Mouse (Mus musculus): ENCODE results near the gene Nfix. TPM values are rescaled to one million over a fixed set of nuclear protein-coding genes. Genes with fewer than 3 reads are reported as not detected.

Gene Nfix
- polyA plus RNA-seq, 1 experiment from 2014 or later = 28.7 TPM

DNA sequence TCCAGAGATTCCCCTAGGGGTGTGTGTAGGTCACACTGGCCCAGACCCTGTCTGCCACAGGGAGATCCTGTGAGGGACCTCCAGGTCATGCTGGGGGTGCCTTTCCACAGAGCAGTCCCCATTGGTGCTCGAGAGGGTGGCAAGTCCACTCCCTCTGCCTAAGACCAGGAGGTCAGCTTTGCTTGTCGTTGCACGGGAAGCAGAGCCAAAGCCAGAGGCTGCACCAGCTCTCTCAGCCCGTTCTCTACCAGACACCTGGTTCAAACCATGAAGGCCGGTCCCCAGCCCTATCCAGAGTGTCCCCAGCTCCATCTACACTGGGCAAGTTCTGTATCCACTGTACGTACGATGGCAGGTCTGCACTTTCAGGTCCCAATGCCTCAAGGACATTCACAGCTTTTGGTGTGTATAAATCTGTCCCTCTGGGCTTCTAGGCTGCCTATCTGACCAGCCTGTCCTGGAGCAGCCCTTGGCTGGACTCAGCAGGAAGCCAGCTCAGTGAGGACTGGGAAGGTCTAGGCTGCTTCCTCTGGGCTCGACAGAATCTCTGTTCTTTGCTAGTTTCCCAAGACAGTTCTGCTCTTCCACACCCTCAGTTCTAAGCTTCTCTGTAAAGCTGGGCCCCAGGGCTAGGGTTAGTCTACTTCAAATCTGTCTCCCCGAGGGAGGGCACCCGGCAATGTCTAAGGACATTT is 74.8 kb downstream of the Nfix start:
- WGBS = 58% methylated on average over 10 of the region's 10 CpGs
- peak overlapping the region; percentile 64 for H3K27ac ChIP-seq
- H3K4me1 ChIP-seq = peaks cover 63% of the 10 kb centered on the region
- no peaks in the 10 kb centered on the region for H3K27me3 ChIP-seq (replicated peaks)
- no peak overlapping the region for H3K4me3 ChIP-seq (replicated peaks)
- H3K36me3 ChIP-seq = peaks cover 23% of the 10 kb centered on the region
- H3K9me3 ChIP-seq = no peaks in the 10 kb centered on the region
- no peak for ATAC-seq (ENCODE audit: insufficient read depth, low FRiP score, low read depth)
- H3K9ac ChIP-seq = no peak overlapping the region
- no peak overlapping the region for H3K4me2 ChIP-seq

DNA sequence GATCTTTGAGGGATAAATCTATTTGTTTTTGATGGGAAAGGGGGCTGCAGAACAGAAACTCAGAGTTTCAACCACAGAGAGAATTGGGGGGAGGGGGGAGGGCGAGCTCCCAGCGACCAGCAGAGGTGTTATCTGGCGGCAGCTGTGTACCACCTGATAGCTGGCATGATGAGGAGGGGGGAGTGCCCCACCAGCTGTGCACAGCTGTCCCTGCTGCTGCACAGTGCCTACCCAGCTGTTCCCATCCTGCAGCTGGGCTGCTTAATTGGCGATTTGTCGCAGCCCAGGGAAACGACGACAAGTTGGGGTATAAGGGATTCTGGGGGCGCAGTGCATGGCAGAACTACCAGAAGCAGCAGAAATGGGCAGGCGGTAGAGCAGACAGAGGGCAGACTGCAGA is 75.5 kb downstream of the Nfix start:
- H3K4me3 ChIP-seq (replicated peaks) = no peak overlapping the region
- no peaks in the 10 kb centered on the region for H3K9me3 ChIP-seq
- H3K4me1 ChIP-seq = peaks cover 56% of the 10 kb centered on the region
- peak overlapping the region; percentile 98; the same call in 1 of the 2 replicates for H3K27ac ChIP-seq
- no peak overlapping the region for H3K9ac ChIP-seq
- peak overlapping the region; percentile 44; the same call in 1 of the 2 replicates for H3K4me2 ChIP-seq
- no peaks in the 10 kb centered on the region for H3K27me3 ChIP-seq (replicated peaks)
- 47% methylated on average over 9 of the region's 9 CpGs for WGBS
- ATAC-seq (ENCODE audit: insufficient read depth, low FRiP score, low read depth) = no peak
- peaks cover 29% of the 10 kb centered on the region for H3K36me3 ChIP-seq

DNA sequence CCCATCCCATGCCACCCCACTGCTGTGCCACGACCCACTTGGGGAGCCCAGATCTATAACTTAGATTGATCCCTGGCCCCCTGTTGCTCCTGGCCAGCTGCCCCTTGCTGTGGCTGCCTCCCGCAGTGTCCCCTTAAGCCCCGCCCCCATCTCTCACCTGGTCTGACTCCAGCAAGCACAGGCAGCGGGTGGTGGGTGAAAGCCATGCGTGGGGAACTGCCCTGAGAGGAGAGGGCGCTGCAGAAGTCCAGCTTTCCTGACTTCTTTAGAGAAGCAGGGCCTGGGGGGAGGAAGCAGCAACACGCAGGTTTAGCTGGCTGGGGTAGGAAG is 76.6 kb downstream of the Nfix start:
- WGBS = 12% methylated on average over 7 of the region's 7 CpGs
- H3K4me3 ChIP-seq (replicated peaks) = peak overlapping the region; percentile 17; the same call in 1 of the 2 replicates
- no peaks in the 10 kb centered on the region for H3K27me3 ChIP-seq (replicated peaks)
- peak overlapping the region; percentile 98 for H3K27ac ChIP-seq
- H3K4me1 ChIP-seq = peaks cover 57% of the 10 kb centered on the region
- peaks cover 35% of the 10 kb centered on the region for H3K36me3 ChIP-seq
- ATAC-seq (ENCODE audit: insufficient read depth, low FRiP score, low read depth) = peak; percentile 5; the same call in 1 of the 2 replicates
- H3K9ac ChIP-seq = peak overlapping the region; percentile 19; the same call in 1 of the 2 replicates
- H3K9me3 ChIP-seq = no peaks in the 10 kb centered on the region
- peak overlapping the region; percentile 44 for H3K4me2 ChIP-seq

DNA sequence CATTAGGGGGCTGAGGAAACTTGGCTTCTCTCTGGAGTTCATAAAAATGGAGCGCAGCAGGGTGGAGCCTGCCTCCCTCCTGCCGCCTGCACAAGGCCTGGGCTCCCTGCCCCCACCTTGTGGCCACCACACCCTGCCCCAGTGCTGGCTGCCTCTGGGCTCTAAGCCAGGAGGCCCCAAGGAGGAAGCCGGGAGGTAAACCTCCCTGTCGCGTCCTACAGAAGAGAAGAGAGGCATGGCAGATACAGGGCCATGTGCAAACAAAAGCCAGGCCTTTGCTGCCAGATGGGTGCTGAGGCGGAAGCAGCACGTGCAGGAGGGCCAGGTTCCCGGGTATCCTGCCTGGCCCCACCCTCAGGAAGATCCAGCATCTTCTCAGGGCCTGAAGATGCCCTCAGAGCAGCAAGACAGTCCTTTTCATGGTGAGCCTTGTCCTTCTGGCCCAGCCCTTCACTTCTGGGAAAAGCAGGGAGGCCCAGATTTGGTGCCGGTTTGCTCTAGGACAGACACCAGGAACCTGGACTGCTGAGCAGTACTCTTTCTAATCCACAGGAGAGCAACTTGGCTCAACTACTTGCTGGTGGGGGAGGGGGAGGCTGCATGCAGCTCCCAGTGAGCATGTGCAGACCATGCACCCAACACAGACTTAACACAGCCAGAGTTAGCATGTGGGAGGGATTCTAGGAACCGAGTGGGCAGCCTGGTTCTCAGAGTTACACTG is 77.1 kb downstream of the Nfix start, which contains the start of gene G430095P16Rik:
Gene G430095P16Rik, plus strand, starts transcription at position 158 of the 721 bp plus-strand sequence.
- Histone ChIP-seq H3K27me3 (replicated peaks) (no peaks in the 10 kb centered on the region), H3K9me3 (no peaks in the 10 kb centered on the region), H3K36me3 (peaks cover 35% of the 10 kb centered on the region), H3K27ac (peak within 1 kb of the TSS; percentile 98), H3K4me1 (peaks cover 54% of the 10 kb centered on the region), H3K4me3 (replicated peaks) (peak within 1 kb of the TSS; percentile 17; the same call in 1 of the 2 replicates), H3K4me2 (peak within 1 kb of the TSS; percentile 44), H3K9ac (peak within 1 kb of the TSS; percentile 19; the same call in 1 of the 2 replicates)
- 7% methylated on average over 10 of the region's 10 CpGs for WGBS
- peak; percentile 92 for ATAC-seq (ENCODE audit: insufficient read depth, low FRiP score, low read depth)

DNA sequence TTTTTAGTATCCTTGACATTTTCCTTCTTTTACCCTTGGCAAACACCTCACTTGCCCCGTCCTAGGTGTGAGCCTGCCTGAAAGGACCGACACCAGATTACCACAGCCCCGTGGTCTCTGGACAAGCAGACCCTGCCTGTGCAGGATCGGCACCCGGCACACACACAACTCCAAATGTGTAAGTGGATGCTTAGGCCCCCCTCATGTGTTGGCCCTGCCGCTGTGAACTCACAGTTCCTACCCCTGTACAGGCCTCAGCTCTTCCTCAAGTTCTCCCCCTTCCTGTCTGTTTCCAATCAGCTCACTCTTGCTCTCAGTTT is 77.7 kb downstream of the Nfix start:
- no peaks in the 10 kb centered on the region for H3K27me3 ChIP-seq (replicated peaks)
- ATAC-seq (ENCODE audit: insufficient read depth, low FRiP score, low read depth) = no peak
- no peaks in the 10 kb centered on the region for H3K9me3 ChIP-seq
- H3K4me2 ChIP-seq = peak overlapping the region; percentile 44
- H3K4me3 ChIP-seq (replicated peaks) = no peak overlapping the region
- WGBS = 52% methylated on average over 6 of the region's 6 CpGs
- peaks cover 54% of the 10 kb centered on the region for H3K4me1 ChIP-seq
- H3K27ac ChIP-seq = peak overlapping the region; percentile 98
- H3K36me3 ChIP-seq = peaks cover 31% of the 10 kb centered on the region
- no peak overlapping the region for H3K9ac ChIP-seq

DNA sequence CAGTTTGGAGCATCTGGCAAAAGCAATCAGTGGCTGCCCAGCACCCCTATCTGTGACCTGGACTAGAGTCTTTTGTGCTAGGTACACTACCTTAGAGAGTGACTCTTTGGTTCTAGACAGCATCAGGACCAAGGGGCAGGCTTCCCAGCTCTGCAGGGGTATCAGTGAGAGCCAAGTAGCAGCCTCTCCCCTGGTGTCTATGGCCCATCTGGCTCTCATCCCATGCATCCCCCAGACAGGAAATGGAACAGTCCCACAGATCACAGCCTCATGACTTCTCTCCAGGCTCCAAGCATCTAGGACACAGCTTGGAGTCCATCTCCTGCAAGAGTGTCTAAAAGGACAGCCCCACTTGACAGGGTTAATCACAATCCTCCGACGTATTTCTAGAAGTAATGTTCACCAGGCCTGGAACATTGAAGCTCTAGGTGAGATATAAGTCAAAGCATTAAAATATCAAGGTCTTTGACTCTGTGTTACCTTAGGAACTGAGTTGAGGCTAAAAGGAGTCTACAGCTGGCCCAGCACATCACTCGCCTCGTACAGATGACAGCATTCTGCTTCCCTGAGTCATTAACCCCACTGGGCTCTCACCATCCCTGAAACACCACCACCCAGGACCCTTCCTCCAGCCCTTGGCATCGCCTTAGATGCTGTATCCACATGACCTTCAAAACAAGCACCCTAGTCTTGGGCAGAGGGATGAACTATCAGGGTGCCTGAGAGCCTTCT is 81.0 kb downstream of the Nfix start:
- Histone ChIP-seq H3K4me1 (peaks cover 38% of the 10 kb centered on the region), H3K4me2 (no peak overlapping the region), H3K27ac (no peak overlapping the region), H3K36me3 (peaks cover 31% of the 10 kb centered on the region), H3K27me3 (replicated peaks) (0 out of 2 replicates have a peak, but pooled peaks cover 7% of the 10 kb centered on the region), H3K9me3 (no peaks in the 10 kb centered on the region), H3K9ac (no peak overlapping the region), H3K4me3 (replicated peaks) (no peak overlapping the region)
- 74% methylated on average over 5 of the region's 5 CpGs for WGBS
- no peak for ATAC-seq (ENCODE audit: insufficient read depth, low FRiP score, low read depth)

DNA sequence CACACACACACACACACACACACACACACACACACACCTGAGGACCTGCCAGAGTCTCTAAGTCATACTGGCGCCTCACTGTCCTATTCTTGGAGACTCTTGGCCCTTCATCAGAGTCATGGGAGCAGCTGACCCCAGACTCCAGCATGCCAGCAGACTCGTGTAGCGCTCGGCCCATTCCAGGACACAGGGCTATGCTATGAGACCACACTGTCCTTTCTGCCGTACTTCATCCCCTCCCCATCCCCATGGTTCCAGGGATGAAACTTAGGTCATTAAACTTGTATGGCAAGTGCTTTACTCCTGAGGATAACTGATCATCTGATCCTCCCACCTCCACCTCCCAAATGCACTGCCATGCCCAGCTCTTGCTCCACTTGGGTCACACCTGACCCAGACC is 81.7 kb downstream of the Nfix start:
- H3K9me3 ChIP-seq = no peaks in the 10 kb centered on the region
- no peak overlapping the region for H3K4me2 ChIP-seq
- H3K4me1 ChIP-seq = peaks cover 38% of the 10 kb centered on the region
- no peak overlapping the region for H3K27ac ChIP-seq
- no peak overlapping the region for H3K9ac ChIP-seq
- H3K4me3 ChIP-seq (replicated peaks) = no peak overlapping the region
- H3K27me3 ChIP-seq (replicated peaks) = 0 out of 2 replicates have a peak, but pooled peaks cover 7% of the 10 kb centered on the region
- WGBS = 83% methylated on average over 5 of the region's 5 CpGs
- H3K36me3 ChIP-seq = peaks cover 31% of the 10 kb centered on the region
- no peak for ATAC-seq (ENCODE audit: insufficient read depth, low FRiP score, low read depth)

DNA sequence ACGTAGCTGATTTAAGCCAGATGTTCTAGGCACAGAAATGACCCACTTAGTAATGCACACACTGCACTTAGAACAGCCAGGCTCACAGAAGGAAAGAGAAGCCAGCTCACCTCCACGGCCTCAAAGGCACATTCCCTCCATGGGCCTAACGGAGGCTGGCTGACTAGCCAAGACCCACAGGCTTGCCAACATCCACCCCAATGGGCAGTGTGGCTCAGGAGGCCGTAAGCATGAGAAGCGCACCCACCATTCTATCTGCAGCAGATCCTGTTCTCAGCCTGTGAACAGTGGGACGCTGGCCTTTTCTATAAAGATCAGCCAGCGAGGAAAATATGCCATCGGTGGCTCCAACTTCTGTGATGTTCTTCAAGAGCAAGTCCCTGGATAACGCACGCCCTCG is 83.4 kb downstream of the Nfix start:
- peaks cover 31% of the 10 kb centered on the region for H3K36me3 ChIP-seq
- no peak for ATAC-seq (ENCODE audit: insufficient read depth, low FRiP score, low read depth)
- no peak overlapping the region for H3K4me3 ChIP-seq (replicated peaks)
- no peaks in the 10 kb centered on the region for H3K9me3 ChIP-seq
- 90% methylated on average over 11 of the region's 11 CpGs for WGBS
- peaks cover 38% of the 10 kb centered on the region for H3K4me1 ChIP-seq
- H3K27ac ChIP-seq = no peak overlapping the region
- H3K9ac ChIP-seq = no peak overlapping the region
- H3K4me2 ChIP-seq = no peak overlapping the region
- H3K27me3 ChIP-seq (replicated peaks) = 0 out of 2 replicates have a peak, but pooled peaks cover 7% of the 10 kb centered on the region

DNA sequence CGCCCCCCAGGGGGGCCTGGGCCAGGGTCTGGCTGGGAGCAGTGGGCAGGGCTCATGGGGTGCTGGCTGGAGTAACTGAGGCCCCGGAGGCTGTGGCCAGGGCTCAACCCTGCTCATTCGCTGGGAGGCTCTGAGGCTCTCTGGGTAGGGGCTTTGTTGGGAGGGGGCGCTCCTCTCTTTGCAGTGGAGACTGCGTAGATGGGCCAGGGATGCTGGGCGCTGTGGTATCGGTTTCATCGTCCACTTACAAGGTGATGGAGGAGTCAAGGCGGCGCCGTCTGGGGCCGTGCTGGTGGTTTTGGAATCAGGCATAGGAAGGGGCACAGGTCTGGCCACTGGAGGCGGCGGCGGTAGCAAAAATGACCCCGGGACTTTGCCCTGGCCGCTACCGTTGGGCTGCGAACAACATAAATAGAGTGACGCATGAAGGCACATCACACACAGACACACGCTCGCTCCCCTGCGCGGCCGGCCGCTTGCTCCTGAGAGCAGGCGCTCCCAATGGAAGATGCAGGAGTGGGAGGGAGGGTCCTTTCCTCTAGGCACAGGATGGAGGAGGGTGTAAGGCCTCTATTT is 84.2 kb downstream of the Nfix start:
- H3K27me3 ChIP-seq (replicated peaks) = 0 out of 2 replicates have a peak, but pooled peaks cover 7% of the 10 kb centered on the region
- WGBS = 32% methylated on average over 27 of the region's 27 CpGs
- no peak overlapping the region for H3K9ac ChIP-seq
- H3K27ac ChIP-seq = no peak overlapping the region
- no peak overlapping the region for H3K4me2 ChIP-seq
- no peak overlapping the region for H3K4me3 ChIP-seq (replicated peaks)
- no peaks in the 10 kb centered on the region for H3K9me3 ChIP-seq
- peaks cover 41% of the 10 kb centered on the region for H3K4me1 ChIP-seq
- peaks cover 25% of the 10 kb centered on the region for H3K36me3 ChIP-seq
- ATAC-seq (ENCODE audit: insufficient read depth, low FRiP score, low read depth) = no peak

DNA sequence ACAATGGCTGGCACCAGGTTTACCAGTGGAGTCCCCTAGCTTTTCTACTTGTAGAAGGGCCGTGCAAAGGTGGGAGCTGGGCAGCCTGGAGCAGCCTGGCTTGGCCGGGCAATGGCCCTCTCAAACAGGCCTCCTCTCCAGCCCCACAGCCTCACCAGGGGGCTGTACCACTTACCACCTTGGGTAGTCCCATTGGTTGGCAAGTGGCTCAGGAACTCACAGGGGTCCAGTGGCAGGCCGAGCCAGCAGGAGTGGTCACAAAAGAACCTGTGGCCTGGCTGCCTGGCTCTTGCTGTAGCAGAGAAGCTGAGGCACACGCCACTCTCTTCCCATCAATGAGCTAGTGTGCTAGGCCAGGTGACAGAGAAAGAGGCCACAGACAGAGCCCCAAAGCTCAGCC is 86.0 kb downstream of the Nfix start:
- H3K4me2 ChIP-seq = no peak overlapping the region
- H3K4me1 ChIP-seq = peaks cover 46% of the 10 kb centered on the region
- peaks cover 7% of the 10 kb centered on the region for H3K36me3 ChIP-seq
- WGBS = 79% methylated on average over 4 of the region's 4 CpGs
- no peaks in the 10 kb centered on the region for H3K9me3 ChIP-seq
- H3K9ac ChIP-seq = no peak overlapping the region
- peak overlapping the region; percentile 91 for H3K27ac ChIP-seq
- no peak overlapping the region for H3K4me3 ChIP-seq (replicated peaks)
- H3K27me3 ChIP-seq (replicated peaks) = 0 out of 2 replicates have a peak, but pooled peaks cover 7% of the 10 kb centered on the region
- ATAC-seq (ENCODE audit: insufficient read depth, low FRiP score, low read depth) = no peak

DNA sequence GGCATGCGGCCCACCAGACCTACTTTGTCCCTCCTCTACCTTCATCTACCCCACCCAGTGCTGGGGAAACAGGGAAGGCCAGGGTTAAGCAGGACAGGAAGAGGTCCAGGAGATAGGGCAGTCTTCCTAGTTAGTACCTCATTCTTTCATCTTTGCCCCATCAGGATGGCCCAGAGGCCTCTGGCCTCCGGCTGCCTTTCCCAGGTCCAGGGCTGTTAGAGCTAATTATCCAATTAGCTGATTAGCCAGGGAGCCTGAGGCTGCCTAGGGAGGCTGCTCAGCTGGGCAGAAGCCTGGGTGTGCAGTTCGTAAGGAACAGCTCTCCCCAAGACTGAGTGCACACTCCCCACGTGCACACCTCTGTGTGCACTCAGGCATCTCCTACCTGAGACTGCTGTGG is 86.8 kb downstream of the Nfix start:
- no peaks in the 10 kb centered on the region for H3K9me3 ChIP-seq
- 0 out of 2 replicates have a peak, but pooled peaks cover 9% of the 10 kb centered on the region for H3K27me3 ChIP-seq (replicated peaks)
- H3K27ac ChIP-seq = peak overlapping the region; percentile 91
- H3K4me3 ChIP-seq (replicated peaks) = no peak overlapping the region
- no peak for ATAC-seq (ENCODE audit: insufficient read depth, low FRiP score, low read depth)
- H3K4me2 ChIP-seq = no peak overlapping the region
- no peak overlapping the region for H3K9ac ChIP-seq
- peaks cover 49% of the 10 kb centered on the region for H3K4me1 ChIP-seq
- 68% methylated on average over 4 of the region's 4 CpGs for WGBS
- H3K36me3 ChIP-seq = peaks cover 7% of the 10 kb centered on the region
